Mouse (Mus musculus): Measurements from ENCODE around the gene Cdc14a.
A peak's percentile ranks its signal among the peaks of the same experiment; 100 is the strongest.

Cdc14a gene

DNA sequence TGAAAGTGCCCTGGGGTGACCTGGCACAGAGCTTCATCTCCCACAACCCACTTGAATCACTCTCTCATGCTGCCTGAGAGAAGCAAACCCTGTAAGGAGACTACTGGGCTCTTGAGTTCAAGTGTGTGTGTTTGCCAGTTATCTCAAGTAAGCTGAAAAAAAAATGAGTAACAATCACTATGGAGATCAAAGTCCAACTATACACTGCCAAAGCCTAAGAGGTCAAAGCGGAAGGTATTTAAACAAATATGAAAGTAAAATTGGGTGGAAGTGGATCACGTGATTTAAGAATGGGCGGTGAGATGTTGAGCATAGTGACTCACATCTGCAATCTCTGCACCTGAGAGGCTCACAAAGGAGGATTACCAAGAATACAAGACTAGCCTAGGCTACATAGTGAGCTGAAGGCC is 9.4 kb downstream of the Cdc14a start:
- peak; percentile 29 for DNase-seq (ENCODE audit: low read depth, low spot score)

DNA sequence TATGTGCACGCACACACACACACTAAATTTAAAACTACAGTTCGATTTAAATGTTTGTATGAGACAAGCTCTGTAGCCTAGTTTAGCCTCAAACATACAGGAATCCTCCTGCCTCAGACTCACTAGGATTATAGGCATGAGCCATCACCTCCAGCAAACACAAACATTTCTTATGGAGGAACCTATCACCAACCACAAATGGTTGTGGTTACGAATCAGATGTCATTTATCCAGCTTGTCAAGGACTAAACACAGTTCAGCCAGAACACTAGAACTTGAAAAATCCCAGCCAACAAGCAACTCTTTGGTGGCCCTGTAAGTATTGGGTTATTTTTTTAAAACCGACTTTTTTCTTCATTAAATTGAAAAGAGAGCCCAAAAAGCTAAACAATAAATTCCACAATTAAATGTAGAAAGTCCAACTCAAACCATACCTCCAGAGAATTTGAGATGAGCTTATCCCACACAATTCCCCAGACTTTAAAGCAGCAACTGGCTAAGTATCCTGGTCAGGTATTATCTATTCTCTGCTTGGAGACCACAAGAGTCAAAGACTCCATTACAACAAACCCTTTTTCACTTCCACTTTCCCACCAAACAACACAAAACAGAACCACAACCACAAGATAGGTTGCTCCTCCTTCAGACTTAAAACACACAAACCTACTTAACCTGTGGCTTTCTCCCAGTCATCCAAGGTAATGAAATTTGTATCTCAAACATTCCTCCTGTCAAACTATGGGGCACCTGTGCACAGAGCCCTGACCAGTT is 10.7 kb downstream of the Cdc14a start:
- no peak for DNase-seq (ENCODE audit: low read depth, low spot score)

DNA sequence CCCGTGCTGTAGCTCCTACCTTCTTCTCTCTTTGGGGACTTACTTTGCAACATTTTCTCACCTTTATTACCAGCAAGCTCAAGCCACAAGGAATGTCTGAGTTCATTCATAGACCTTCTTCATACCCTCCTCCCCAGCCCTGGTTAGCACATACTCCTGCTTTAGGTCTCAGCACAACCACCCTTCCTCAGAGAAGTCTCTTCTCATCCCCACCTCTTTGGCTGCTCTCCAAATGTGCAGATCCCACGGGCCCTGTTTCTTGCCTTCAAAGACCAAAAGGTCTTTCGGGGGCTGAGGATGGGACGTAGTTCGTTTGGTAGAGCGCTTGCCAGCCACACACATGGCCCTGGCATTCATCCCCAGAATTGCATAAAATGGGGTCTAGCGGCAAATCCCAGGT is 13.8 kb downstream of the Cdc14a start:
- DNase-seq (ENCODE audit: low read depth, low spot score), result no peak

- DNase-seq (ENCODE audit: low read depth, low spot score), result no peak
Observed at GRCm38 (mm10) chr3:116409486-116409885, 14.3 kb downstream of the Cdc14a start.

GRCm38 (mm10) chr3:116408856-116409255 is 15.0 kb downstream of the Cdc14a start:
- no peak for DNase-seq (ENCODE audit: low read depth, low spot score)

DNA sequence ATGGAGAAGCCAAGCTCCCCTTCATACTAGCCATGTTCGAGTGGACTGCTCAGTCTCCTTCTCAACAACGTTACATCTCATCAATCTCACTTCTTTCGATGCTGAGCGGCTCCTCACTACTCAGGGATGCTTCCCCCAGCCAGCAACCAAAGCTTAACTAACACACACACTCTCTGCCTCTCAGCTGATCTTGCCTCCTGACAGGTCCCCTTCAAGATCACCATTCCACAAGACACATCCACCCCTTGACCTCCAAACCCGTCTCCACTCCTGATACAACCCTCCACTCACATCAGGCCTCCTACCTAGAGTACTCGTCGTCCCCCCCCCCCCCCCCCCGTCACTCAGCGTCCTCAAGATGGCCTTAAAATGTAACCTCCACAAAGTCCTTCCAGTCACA is 18.3 kb downstream of the Cdc14a start:
- no peak for DNase-seq (ENCODE audit: low read depth, low spot score)

DNA sequence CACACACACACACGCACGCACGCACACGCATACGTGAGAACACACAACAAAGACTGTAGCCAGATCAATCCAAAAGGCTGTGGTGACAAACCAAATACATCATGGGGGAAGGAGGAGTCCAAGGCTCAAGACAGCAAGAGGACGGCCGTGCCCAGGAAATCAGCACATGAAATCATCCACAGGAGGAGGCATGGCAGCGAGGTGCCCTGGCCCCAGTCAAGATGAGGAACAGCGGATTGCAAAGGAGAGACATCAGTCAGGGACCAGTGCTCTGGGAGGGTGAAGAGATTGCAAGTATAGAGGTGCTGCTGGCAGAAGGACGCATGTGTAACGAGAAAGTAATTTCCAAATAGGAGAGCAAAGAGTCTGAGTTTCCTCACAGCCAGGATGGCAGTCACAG is 22.4 kb downstream of the Cdc14a start:
- DNase-seq (ENCODE audit: low read depth, low spot score), result no peak

DNA sequence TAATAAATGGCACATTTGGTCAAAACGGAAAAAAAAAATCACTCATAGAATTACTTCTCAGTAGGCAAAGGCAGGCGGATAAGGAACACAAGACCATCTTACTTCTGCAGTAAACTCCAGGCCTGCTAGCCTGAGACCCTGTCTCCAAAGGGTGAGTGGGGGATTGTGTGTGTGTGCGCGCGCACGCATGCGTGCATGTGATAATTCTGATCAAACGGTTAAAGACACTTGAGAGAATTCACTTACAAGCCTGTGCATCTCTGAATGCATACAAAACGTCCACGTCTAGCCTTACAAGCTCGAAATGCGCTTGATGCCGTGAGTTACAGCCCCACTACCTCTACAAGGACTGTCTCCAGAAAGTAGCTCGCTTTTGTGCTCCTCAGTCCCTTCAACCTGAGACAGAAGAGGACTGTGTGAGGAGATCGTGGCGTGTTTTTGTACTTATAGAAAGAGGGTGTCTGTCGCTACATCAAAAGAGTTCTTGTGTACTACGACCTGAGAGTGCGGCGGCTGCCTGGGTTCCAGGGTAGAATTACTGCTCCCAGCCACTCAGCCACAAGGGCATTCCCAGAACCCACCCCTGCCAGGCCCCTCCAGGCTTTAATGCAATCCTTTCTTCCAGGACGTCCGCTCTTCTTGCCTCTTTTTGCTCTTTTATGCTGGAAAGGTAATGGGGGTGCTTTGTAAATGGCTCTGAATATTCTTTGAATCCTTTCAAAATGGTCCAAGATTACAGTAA is 24.3 kb downstream of the Cdc14a start:
- no peak for DNase-seq (ENCODE audit: low read depth, low spot score)

- peak; percentile 7 for DNase-seq (ENCODE audit: low read depth, low spot score)
Observed at GRCm38 (mm10) chr3:116398543-116398942, 25.3 kb downstream of the Cdc14a start.

DNA sequence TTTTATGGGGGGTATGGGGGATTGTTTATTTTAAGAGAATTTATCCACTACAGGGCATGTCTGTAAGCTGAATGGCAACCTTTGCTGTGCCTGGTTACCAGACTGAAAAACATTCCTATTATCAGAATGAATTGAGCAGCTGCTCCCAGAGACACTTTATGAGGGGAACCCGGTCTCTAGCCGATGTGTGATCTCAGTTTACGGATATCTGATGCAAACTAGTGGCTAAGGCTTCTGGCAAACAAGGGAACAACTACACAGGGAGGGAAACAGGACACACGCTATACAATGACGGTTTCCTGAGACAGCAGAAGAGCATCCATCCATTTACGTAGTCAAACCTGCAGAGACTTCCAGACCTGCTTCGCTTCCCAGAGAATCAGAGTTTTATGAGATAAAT is 25.9 kb downstream of the Cdc14a start:
- DNase-seq (ENCODE audit: low read depth, low spot score), result no peak

- no peak for DNase-seq (ENCODE audit: low read depth, low spot score)
Observed at GRCm38 (mm10) chr3:116397341-116397740, 26.5 kb downstream of the Cdc14a start.

GRCm38 (mm10) chr3:116396571-116396970 is 27.3 kb downstream of the Cdc14a start:
- DNase-seq (ENCODE audit: low read depth, low spot score), result no peak

DNA sequence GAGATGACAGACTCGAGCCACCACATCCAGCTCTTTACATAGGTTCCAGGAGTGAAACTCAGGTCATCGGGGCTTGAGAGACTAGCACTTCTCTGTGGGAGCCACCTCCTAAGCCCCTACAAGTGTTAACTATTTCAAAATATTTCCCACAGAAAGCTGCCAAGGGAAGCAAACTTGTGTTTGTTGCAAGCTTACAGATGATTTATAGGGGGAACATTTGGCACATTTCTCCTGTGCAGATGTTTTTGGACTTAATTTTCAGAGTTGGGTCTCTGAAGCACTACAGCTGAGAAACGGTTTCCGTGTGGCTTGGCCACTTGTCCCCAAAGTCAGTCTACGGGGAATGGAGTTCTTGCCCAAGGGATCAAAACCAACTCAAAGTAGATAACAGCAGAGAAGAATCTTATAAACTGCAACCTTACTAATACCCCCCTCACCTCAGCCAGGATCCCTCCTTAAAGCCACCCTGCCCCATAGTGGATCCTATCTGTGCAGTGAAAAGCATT is 28.9 kb downstream of the Cdc14a start:
- no peak for DNase-seq (ENCODE audit: low read depth, low spot score)

- no peak for DNase-seq (ENCODE audit: low read depth, low spot score)
Observed at GRCm38 (mm10) chr3:116391399-116391798, 32.4 kb downstream of the Cdc14a start.

GRCm38 (mm10) chr3:116389500-116390470 is 34.0 kb downstream of the Cdc14a start:
- no peak for DNase-seq (ENCODE audit: low read depth, low spot score)

GRCm38 (mm10) chr3:116388808-116389207 is 35.0 kb downstream of the Cdc14a start:
- DNase-seq (ENCODE audit: low read depth, low spot score), result no peak

GRCm38 (mm10) chr3:116386886-116387285 is 36.9 kb downstream of the Cdc14a start:
- peak; percentile 10 for DNase-seq (ENCODE audit: low read depth, low spot score)

GRCm38 (mm10) chr3:116386342-116386741 is 37.5 kb downstream of the Cdc14a start:
- no peak for DNase-seq (ENCODE audit: low read depth, low spot score)

DNA sequence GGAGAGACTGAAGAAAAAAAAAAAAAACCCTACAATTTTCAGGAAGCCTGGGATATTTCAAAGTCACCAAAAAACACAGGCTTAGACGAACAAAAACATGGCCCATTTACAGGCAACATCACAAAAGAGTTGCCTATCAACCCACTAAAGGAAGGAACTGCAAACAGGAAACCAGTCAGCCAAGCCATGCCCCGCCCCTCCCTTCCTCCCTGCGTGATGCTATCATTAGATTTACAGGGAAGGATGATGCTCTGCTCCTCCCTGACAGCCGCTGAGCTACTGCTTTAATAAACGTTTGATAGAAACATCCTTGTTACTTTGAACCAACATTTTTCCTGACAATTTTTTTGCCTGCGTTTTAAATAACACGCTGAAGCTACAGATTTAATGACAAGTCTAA is 39.5 kb downstream of the Cdc14a start:
- DNase-seq (ENCODE audit: low read depth, low spot score), result peak; percentile 56

DNA sequence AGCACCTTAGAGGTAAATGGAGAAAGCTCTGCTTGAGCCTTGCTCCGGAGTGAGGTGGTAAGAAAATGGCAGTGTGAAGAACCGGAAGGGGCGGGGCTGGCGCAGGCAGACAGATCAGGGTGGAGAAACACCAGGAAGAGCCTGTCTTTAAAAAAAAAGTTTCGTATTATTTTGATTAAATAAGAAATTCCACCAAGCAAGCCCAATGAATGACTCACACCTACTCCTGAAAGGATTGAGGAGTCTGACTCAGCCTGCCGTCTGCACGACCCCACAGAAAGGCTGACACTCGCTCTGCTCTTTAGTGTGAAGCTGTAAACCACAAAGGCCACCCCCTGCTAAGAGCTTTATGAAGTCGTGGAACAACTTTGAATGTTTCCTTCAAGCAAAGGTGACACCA is 43.5 kb downstream of the Cdc14a start:
- DNase-seq (ENCODE audit: low read depth, low spot score), result peak; percentile 53

DNA sequence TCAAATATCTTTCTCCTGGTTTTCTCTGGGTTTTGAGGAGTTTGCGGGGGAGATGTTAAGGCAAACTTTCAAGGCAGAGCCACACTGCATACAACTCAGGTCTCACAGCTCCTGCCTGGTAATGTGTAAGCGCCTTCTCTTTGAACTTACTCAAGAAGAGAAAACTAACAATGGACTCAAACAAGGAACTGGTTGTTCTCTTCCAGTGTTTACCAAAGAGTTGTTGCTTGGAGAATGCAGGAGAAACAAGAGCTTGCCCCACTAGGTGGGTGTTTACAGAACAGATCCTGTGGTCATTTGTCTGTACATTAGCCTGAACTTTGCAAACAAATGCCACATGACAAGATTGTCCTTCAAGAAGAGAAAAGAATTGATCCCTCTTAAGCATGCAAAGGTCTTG is 48.4 kb downstream of the Cdc14a start:
- no peak for DNase-seq (ENCODE audit: low read depth, low spot score)

GRCm38 (mm10) chr3:116374486-116374885 is 49.3 kb downstream of the Cdc14a start:
- peak; percentile 78 for DNase-seq (ENCODE audit: low read depth, low spot score)
